21 mouse cellular contexts compared by ENCODE assay signal in the genomic region with DNA sequence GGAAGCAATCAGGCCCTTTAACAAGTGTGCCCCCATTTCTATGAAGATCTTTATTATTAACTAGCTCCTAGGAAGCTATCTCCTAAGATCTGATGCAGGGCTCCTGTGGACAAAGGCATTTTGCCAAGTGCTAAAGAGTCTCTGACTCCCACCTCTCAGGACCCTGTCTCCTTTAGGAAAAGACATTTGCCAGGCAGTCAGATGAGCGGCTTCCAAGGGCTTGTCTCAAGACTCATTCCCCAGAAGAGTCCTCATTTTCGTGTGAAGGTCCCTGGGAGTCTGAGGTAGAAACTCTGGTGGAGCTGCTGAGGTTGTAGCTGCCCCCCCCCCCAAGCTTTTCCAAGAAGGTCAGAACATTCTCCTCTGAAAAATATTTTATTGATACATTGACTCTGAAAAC. TPM values are rescaled to one million over a fixed set of nuclear protein-coding genes. Genes with fewer than 3 reads are reported as not detected.
DNase-seq lines count a peak whose midpoint lies in the region.
"Had no signal": no experiment of that assay in that cellular context is flagged by ENCODE, and none has a peak within 500 bp of the region (broad histone marks: within the 10 kb centered on the region; RNA-seq: fewer than 3 reads in every experiment).

No protein-coding gene starts in this region.

- 33% methylated on average over 2 of the region's 2 CpGs for WGBS in heart, embryonic 10.5 days

- peaks cover 22% of the 10 kb centered on the region for H3K4me1 ChIP-seq in heart, embryonic 10.5 days

- no peak overlapping the region for H3K27ac ChIP-seq in heart, embryonic 10.5 days
- H3K27ac ChIP-seq: embryonic facial prominence, embryonic 10.5 days; embryonic facial prominence, embryonic 12.5 days; forebrain, embryonic 13.5 days; forebrain, embryonic 15.5 days had no signal

- no peak overlapping the region for H3K4me3 ChIP-seq in heart, embryonic 10.5 days
- H3K4me3 ChIP-seq: forebrain, embryonic 15.5 days had no signal

- peaks cover 60% of the 10 kb centered on the region for H3K27me3 ChIP-seq in heart, embryonic 10.5 days (ENCODE audit: insufficient read depth, poor library complexity, severe bottlenecking)

- no peaks in the 10 kb centered on the region for H3K9me3 ChIP-seq in heart, embryonic 10.5 days
- H3K9me3 ChIP-seq: embryonic facial prominence, embryonic 10.5 days; embryonic facial prominence, embryonic 12.5 days; forebrain, embryonic 13.5 days; forebrain, embryonic 15.5 days had no signal

- no peaks in the 10 kb centered on the region for H3K36me3 ChIP-seq in heart, embryonic 10.5 days
- H3K36me3 ChIP-seq: embryonic facial prominence, embryonic 10.5 days; embryonic facial prominence, embryonic 12.5 days; forebrain, embryonic 15.5 days; G1E had no signal

- DNase-seq in cerebellum, adult 9-10 months, result peak; percentile 24
- no peak for DNase-seq in cerebellum, postnatal 36 days
- peak; percentile 52 for DNase-seq in heart, embryonic 10.5 days (ENCODE audit: low spot score)
- no peak for DNase-seq in heart, postnatal 4 days
- DNase-seq in right cerebral cortex, postnatal 25 days, result peak; percentile 2
- DNase-seq in right cerebral cortex, postnatal 10 days (ENCODE audit: low spot score in 2 of 2), result no peak
- DNase-seq: adrenal gland, adult 8-10 months; adrenal gland, postnatal 14 days; adrenal gland, postnatal 36 days; B cell, adult 2 months; cerebellum, adult 11-12 months; cerebellum, adult 2 months; cerebellum, postnatal 14 days; forebrain, postnatal 0 days had no signal

RNA-seq across cellular contexts. Expression of a gene that starts 4.1 kb away (rescaled TPM):
- 30.0 and 44.4 TPM in 2 replicates for polyA plus RNA-seq in heart, embryonic 10.5 days (2016; fragmentation: Nextera tagmentation; extraction: Ambion mirVana)
- total RNA-seq in heart, postnatal 4 days (2021), result 10 to 100 TPM; 30.3 to 32.5 TPM

RNA-seq across cellular contexts. Expression of a gene that starts 10.5 kb away (rescaled TPM):
- 3.2 and 4.3 TPM in 2 replicates for polyA plus RNA-seq in heart, embryonic 10.5 days (2016; fragmentation: Nextera tagmentation; extraction: Ambion mirVana)
- total RNA-seq in heart, postnatal 4 days (2021), result 1 to 10 TPM; 7.3 to 7.7 TPM
- total RNA-seq: CH12.LX had no signal
- polyA plus RNA-seq: activated CD4-positive, CD25-positive, alpha-beta regulatory T cell, adult 4 months; G1E had no signal

RNA-seq across cellular contexts. Expression of a gene that starts 47.3 kb away (rescaled TPM):
- 50.7 and 54.0 TPM in 2 replicates for polyA plus RNA-seq in heart, embryonic 10.5 days (2016; fragmentation: Nextera tagmentation; extraction: Ambion mirVana)
- total RNA-seq in heart, postnatal 4 days (2021), result 10 to 100 TPM; 29.5 to 30.6 TPM

Comparison
In these comparisons a context has a peak if more than half of its experiments do, and no peak if none do; other contexts are left out.
1. DNase-seq: peak in cerebellum, adult 9-10 months (single experiment), heart, embryonic 10.5 days (single experiment) and right cerebral cortex, postnatal 25 days (single experiment); none in cerebellum, postnatal 36 days (0 of 2), heart, postnatal 4 days (single experiment) and right cerebral cortex, postnatal 10 days (0 of 2).